ENCODE assay signal across 20 mouse cellular contexts in the genomic region with DNA sequence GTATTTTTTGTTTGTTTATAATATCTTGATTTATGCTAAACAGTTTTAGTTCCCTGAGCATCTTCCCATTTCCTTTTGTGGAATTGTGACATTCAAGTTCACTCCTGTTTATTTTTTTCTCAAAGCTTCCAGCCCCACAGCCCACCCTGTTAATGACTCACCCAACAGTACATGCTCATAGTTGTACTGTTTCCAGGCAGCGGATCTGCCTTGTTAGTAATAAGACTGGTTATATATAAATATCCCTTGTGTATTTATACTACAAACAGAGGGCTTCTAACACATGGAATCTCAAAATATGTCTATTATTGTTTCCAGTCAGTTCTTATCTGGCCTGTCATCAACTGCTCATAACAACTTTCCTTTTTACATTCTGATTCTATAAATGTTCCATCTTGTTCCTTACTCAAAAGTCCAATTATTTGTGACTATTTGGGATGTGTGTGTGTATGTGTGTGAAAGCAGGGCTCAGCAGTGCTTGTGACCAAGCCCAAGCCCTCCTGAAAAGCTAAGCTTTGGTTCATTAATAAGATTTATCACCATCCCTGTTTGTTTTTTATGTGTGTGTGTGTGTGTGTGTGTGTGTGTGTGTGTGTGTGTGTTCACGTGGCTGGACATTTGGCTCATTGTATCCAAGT. TPM values are rescaled to one million over a fixed set of nuclear protein-coding genes. Genes with fewer than 3 reads are reported as not detected.
A peak's percentile ranks its signal among the peaks of the same experiment; 100 is the strongest.
DNase-seq lines count a peak whose midpoint lies in the region; ATAC-seq and TF ChIP-seq lines count a peak whose summit lies in the region.
"Had no signal": no experiment of that assay in that cellular context is flagged by ENCODE, and none has a peak within 500 bp of the region (broad histone marks: within the 10 kb centered on the region; RNA-seq: fewer than 3 reads in every experiment).

No protein-coding gene starts in this region.

- TF ChIP-seq CTCF in intestine, postnatal 0 days (IDR thresholded peaks at IDR 0.05; ENCODE audit: low read depth): no peak
- TF ChIP-seq CTCF in stomach, postnatal 0 days (IDR thresholded peaks at IDR 0.05; ENCODE audit: low read depth): no peak

- H3K9ac ChIP-seq in intestine, embryonic 15.5 days: no peak overlapping the region
- H3K9ac ChIP-seq in intestine, postnatal 0 days (ENCODE audit: low read depth, low read length): no peak overlapping the region
- no peak overlapping the region for H3K9ac ChIP-seq in lung, embryonic 15.5 days
- no peak overlapping the region for H3K9ac ChIP-seq in intestine, embryonic 16.5 days (ENCODE audit: low read depth, low read length)
- no peak overlapping the region for H3K9ac ChIP-seq in stomach, postnatal 0 days (ENCODE audit: low read length)
- H3K9ac ChIP-seq: forebrain, embryonic 12.5 days; heart, embryonic 13.5 days; liver, postnatal 0 days; neural tube, embryonic 15.5 days had no signal

- TF ChIP-seq EP300 in stomach, postnatal 0 days (optimal IDR thresholded peaks at IDR 0.05): no peak

- H3K9me3 ChIP-seq in intestine, embryonic 15.5 days: no peaks in the 10 kb centered on the region
- H3K9me3 ChIP-seq in intestine, postnatal 0 days (ENCODE audit: control insufficient read depth): no peaks in the 10 kb centered on the region
- H3K9me3 ChIP-seq in lung, embryonic 15.5 days: no peaks in the 10 kb centered on the region
- no peaks in the 10 kb centered on the region for H3K9me3 ChIP-seq in intestine, embryonic 16.5 days (ENCODE audit: control insufficient read depth, low read length)
- no peaks in the 10 kb centered on the region for H3K9me3 ChIP-seq in stomach, postnatal 0 days (ENCODE audit: control insufficient read depth, low read length)
- H3K9me3 ChIP-seq: forebrain, embryonic 12.5 days; heart, embryonic 13.5 days; hindbrain, embryonic 10.5 days; midbrain, embryonic 10.5 days; neural tube, embryonic 15.5 days had no signal

- no peaks in the 10 kb centered on the region for H3K4me1 ChIP-seq in intestine, embryonic 15.5 days (replicated peaks)
- no peaks in the 10 kb centered on the region for H3K4me1 ChIP-seq in intestine, postnatal 0 days (replicated peaks; ENCODE audit: control insufficient read depth, insufficient read depth, low read length)
- peaks cover 11% of the 10 kb centered on the region for H3K4me1 ChIP-seq in lung, embryonic 15.5 days
- peaks cover 5% of the 10 kb centered on the region; the same call in 1 of the 2 replicates for H3K4me1 ChIP-seq in intestine, embryonic 16.5 days (ENCODE audit: control insufficient read depth, insufficient read depth, low read length)
- H3K4me1 ChIP-seq in stomach, postnatal 0 days (replicated peaks; ENCODE audit: control insufficient read depth, insufficient read depth): no peaks in the 10 kb centered on the region; the same call in 1 of the 2 replicates
- H3K4me1 ChIP-seq: forebrain, embryonic 12.5 days; neural tube, embryonic 15.5 days had no signal

- H3K36me3 ChIP-seq in intestine, embryonic 15.5 days: no peaks in the 10 kb centered on the region
- H3K36me3 ChIP-seq in intestine, postnatal 0 days (ENCODE audit: control insufficient read depth, insufficient read depth): no peaks in the 10 kb centered on the region
- no peaks in the 10 kb centered on the region for H3K36me3 ChIP-seq in lung, embryonic 15.5 days
- H3K36me3 ChIP-seq in intestine, embryonic 16.5 days (ENCODE audit: control insufficient read depth, insufficient read depth, low read length): no peaks in the 10 kb centered on the region
- H3K36me3 ChIP-seq in stomach, postnatal 0 days (ENCODE audit: control insufficient read depth, insufficient read depth, low read length): no peaks in the 10 kb centered on the region
- H3K36me3 ChIP-seq: forebrain, embryonic 12.5 days; heart, embryonic 13.5 days; hindbrain, embryonic 10.5 days; midbrain, embryonic 10.5 days; neural tube, embryonic 15.5 days had no signal

- DNase-seq in lung, postnatal 14 days: no peak
- no peak for DNase-seq in stomach, postnatal 0 days (ENCODE audit: low spot score)
- DNase-seq in thymus, postnatal 0 days (ENCODE audit: low spot score): no peak
- no peak for DNase-seq in urinary bladder, adult 2 months (ENCODE audit: low spot score)
- DNase-seq: cerebellum, adult 9-11 months; kidney, postnatal 10 days; liver; liver, postnatal 0 days; retina, postnatal 1 day; thymus, postnatal 14 days had no signal

- peak; percentile 78; the same call in 1 of the 2 replicates for ATAC-seq in intestine, embryonic 15.5 days
- no peak for ATAC-seq in intestine, postnatal 0 days
- peak; percentile 92 for ATAC-seq in lung, embryonic 15.5 days (ENCODE audit: borderline replicate concordance, extremely low read depth, low FRiP score, low TSS enrichment)
- ATAC-seq in intestine, embryonic 16.5 days: peak; percentile 81
- ATAC-seq in stomach, postnatal 0 days (ENCODE audit: low FRiP score, low TSS enrichment): peak; percentile 45; the same call in 1 of the 2 replicates
- ATAC-seq: liver, postnatal 0 days had no signal

- WGBS in intestine, embryonic 15.5 days: 48% methylated on average over 2 of the region's 2 CpGs
- WGBS in intestine, postnatal 0 days: 64% methylated on average over 2 of the region's 2 CpGs
- 34% methylated on average over 2 of the region's 2 CpGs for WGBS in lung, embryonic 15.5 days
- 53% methylated on average over 2 of the region's 2 CpGs for WGBS in intestine, embryonic 16.5 days
- WGBS in stomach, postnatal 0 days: 45% methylated on average over 2 of the region's 2 CpGs

- H3K4me3 ChIP-seq in intestine, embryonic 15.5 days (replicated peaks): no peak overlapping the region
- no peak overlapping the region for H3K4me3 ChIP-seq in intestine, postnatal 0 days (ENCODE audit: low read depth, low read length)
- H3K4me3 ChIP-seq in lung, embryonic 15.5 days: no peak overlapping the region
- H3K4me3 ChIP-seq in intestine, embryonic 16.5 days (ENCODE audit: low read length): no peak overlapping the region
- H3K4me3 ChIP-seq in stomach, postnatal 0 days (ENCODE audit: low read depth, low read length): no peak overlapping the region
- H3K4me3 ChIP-seq: forebrain, embryonic 12.5 days; heart, embryonic 13.5 days; hindbrain, embryonic 10.5 days; midbrain, embryonic 10.5 days; myocyte; neural tube, embryonic 15.5 days had no signal

- no peak overlapping the region for H3K4me2 ChIP-seq in intestine, embryonic 15.5 days (replicated peaks)
- H3K4me2 ChIP-seq in intestine, postnatal 0 days (replicated peaks; ENCODE audit: low read depth): no peak overlapping the region
- H3K4me2 ChIP-seq in lung, embryonic 15.5 days: no peak overlapping the region
- no peak overlapping the region for H3K4me2 ChIP-seq in intestine, embryonic 16.5 days (ENCODE audit: low read depth, low read length)
- H3K4me2 ChIP-seq in stomach, postnatal 0 days (replicated peaks; ENCODE audit: low read depth): no peak overlapping the region
- H3K4me2 ChIP-seq: forebrain, embryonic 12.5 days; heart, embryonic 13.5 days; neural tube, embryonic 15.5 days had no signal

- no peaks in the 10 kb centered on the region for H3K27me3 ChIP-seq in intestine, embryonic 15.5 days (replicated peaks)
- no peaks in the 10 kb centered on the region for H3K27me3 ChIP-seq in intestine, postnatal 0 days (replicated peaks; ENCODE audit: control insufficient read depth, insufficient read depth, low read length)
- no peaks in the 10 kb centered on the region for H3K27me3 ChIP-seq in lung, embryonic 15.5 days
- H3K27me3 ChIP-seq in intestine, embryonic 16.5 days (replicated peaks; ENCODE audit: control insufficient read depth, insufficient read depth, low read length): no peaks in the 10 kb centered on the region
- H3K27me3 ChIP-seq in stomach, postnatal 0 days (ENCODE audit: control insufficient read depth, insufficient read depth, low read length): no peaks in the 10 kb centered on the region
- H3K27me3 ChIP-seq: forebrain, embryonic 12.5 days; heart, embryonic 13.5 days; neural tube, embryonic 15.5 days had no signal

- no peak overlapping the region for H3K27ac ChIP-seq in intestine, embryonic 15.5 days
- no peak overlapping the region for H3K27ac ChIP-seq in intestine, postnatal 0 days (ENCODE audit: low read depth, low read length)
- peak overlapping the region; percentile 85 for H3K27ac ChIP-seq in lung, embryonic 15.5 days
- peak overlapping the region; percentile 63 for H3K27ac ChIP-seq in intestine, embryonic 16.5 days (ENCODE audit: low read length)
- peak overlapping the region; percentile 65 for H3K27ac ChIP-seq in stomach, postnatal 0 days (replicated peaks)
- H3K27ac ChIP-seq: forebrain, embryonic 12.5 days; heart, embryonic 13.5 days; hindbrain, embryonic 10.5 days; midbrain, embryonic 10.5 days; neural tube, embryonic 15.5 days had no signal

RNA-seq across cellular contexts. Expression of a gene that starts 14.1 kb away (rescaled TPM):
- 8.6 and 10.3 TPM in 2 replicates for polyA plus RNA-seq in intestine, embryonic 15.5 days (2015; fragmentation: Nextera tagmentation; extraction: Ambion mirVana)
- 20.3 and 21.5 TPM in 2 replicates for polyA plus RNA-seq in intestine, postnatal 0 days (2015; fragmentation: Nextera tagmentation; extraction: Ambion mirVana)
- 19.1 and 24.7 TPM in 2 replicates for polyA plus RNA-seq in lung, embryonic 15.5 days (2015; fragmentation: Nextera tagmentation; extraction: Ambion mirVana)
- 10.4 and 12.1 TPM in 2 replicates for polyA plus RNA-seq in intestine, embryonic 16.5 days (2015; fragmentation: Nextera tagmentation; extraction: Ambion mirVana)
- polyA plus RNA-seq in stomach, postnatal 0 days (2015; fragmentation: Nextera tagmentation; extraction: Ambion mirVana): 9.8 and 13.4 TPM in 2 replicates
- 6.9 and 7.3 TPM in 2 replicates for polyA plus RNA-seq in thymus, postnatal 0 days (2015; fragmentation: Nextera tagmentation; extraction: Ambion mirVana)
- 2.0 and 2.8 TPM in 2 replicates for polyA plus RNA-seq in urinary bladder, adult 2 months (2012; rRNA removed)

RNA-seq across cellular contexts. Expression of a gene that starts 27.4 kb away (rescaled TPM):
- polyA plus RNA-seq in intestine, embryonic 15.5 days (2015; fragmentation: Nextera tagmentation; extraction: Ambion mirVana): not detected in 2 replicates
- polyA plus RNA-seq in intestine, postnatal 0 days (2015; fragmentation: Nextera tagmentation; extraction: Ambion mirVana): not detected in 2 replicates
- 0.21 and 0.29 TPM in 2 replicates for polyA plus RNA-seq in lung, embryonic 15.5 days (2015; fragmentation: Nextera tagmentation; extraction: Ambion mirVana)
- not detected in 2 replicates for polyA plus RNA-seq in intestine, embryonic 16.5 days (2015; fragmentation: Nextera tagmentation; extraction: Ambion mirVana)
- polyA plus RNA-seq in stomach, postnatal 0 days (2015; fragmentation: Nextera tagmentation; extraction: Ambion mirVana): 46.9 and 49.3 TPM in 2 replicates
- polyA plus RNA-seq in thymus, postnatal 0 days (2015; fragmentation: Nextera tagmentation; extraction: Ambion mirVana): 3.3 and 4.2 TPM in 2 replicates
- 13.8 and 20.4 TPM in 2 replicates for polyA plus RNA-seq in urinary bladder, adult 2 months (2012; rRNA removed)
- polyA plus RNA-seq: heart, embryonic 13.5 days; liver, postnatal 0 days; myocyte had no signal

RNA-seq across cellular contexts. Expression of a gene that starts 43.1 kb away (rescaled TPM):
- polyA plus RNA-seq in intestine, embryonic 15.5 days (2015; fragmentation: Nextera tagmentation; extraction: Ambion mirVana): 1.2 and 1.6 TPM in 2 replicates
- 0.94 and 1.2 TPM in 2 replicates for polyA plus RNA-seq in intestine, postnatal 0 days (2015; fragmentation: Nextera tagmentation; extraction: Ambion mirVana)
- polyA plus RNA-seq in lung, embryonic 15.5 days (2015; fragmentation: Nextera tagmentation; extraction: Ambion mirVana): 1.4 and 1.6 TPM in 2 replicates
- polyA plus RNA-seq in intestine, embryonic 16.5 days (2015; fragmentation: Nextera tagmentation; extraction: Ambion mirVana): 1.3 and 1.6 TPM in 2 replicates
- polyA plus RNA-seq in stomach, postnatal 0 days (2015; fragmentation: Nextera tagmentation; extraction: Ambion mirVana): 1.6 and 1.7 TPM in 2 replicates
- polyA plus RNA-seq in thymus, postnatal 0 days (2015; fragmentation: Nextera tagmentation; extraction: Ambion mirVana): 4.6 and 5.3 TPM in 2 replicates
- polyA plus RNA-seq in urinary bladder, adult 2 months (2012; rRNA removed): 3.3 and 4.3 TPM in 2 replicates
- polyA plus RNA-seq: myocyte had no signal

Comparison
In these comparisons a context has a peak if more than half of its experiments do, and no peak if none do; other contexts are left out.
1. H3K27ac ChIP-seq: peak in lung, embryonic 15.5 days (single experiment), intestine, embryonic 16.5 days (single experiment) and stomach, postnatal 0 days (single experiment); none in intestine, embryonic 15.5 days (single experiment) and intestine, postnatal 0 days (single experiment).